Mouse (Mus musculus): Measurements from ENCODE around the gene Pde7b. TPM values are rescaled to one million over a fixed set of nuclear protein-coding genes. Genes with fewer than 3 reads are reported as not detected.

Pde7b gene
- polyA plus RNA-seq, 1 experiment from 2014 or later = 1.00 TPM

DNA sequence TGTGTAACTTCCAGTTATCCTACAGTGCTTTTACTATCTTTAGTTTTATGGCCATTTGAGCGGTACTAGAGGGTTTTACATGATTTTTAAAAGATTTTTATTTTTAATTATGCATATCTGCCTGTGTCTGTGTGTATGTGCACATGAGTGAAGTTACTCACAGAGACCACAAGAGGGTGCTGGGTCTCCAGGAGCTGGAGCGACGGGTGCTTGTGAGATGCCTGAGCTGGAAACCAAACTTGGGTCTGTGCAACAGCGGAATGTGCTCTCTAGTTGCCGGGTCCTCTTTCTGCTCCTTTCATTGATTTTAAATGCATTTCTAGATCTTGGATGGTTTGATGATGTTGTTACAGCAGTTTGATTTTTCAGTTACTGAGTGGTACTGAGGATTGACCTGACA, 352.8 kb downstream of the Pde7b start:
- no peak for DNase-seq (ENCODE audit: low spot score)
- peaks cover 9% of the 10 kb centered on the region; the same call in 1 of the 2 replicates for H3K9me3 ChIP-seq (replicated peaks)
- no peak overlapping the region for H3K4me3 ChIP-seq
- no peaks in the 10 kb centered on the region for H3K4me1 ChIP-seq
- no peaks in the 10 kb centered on the region for H3K36me3 ChIP-seq
- 92% methylated on average over 5 of the region's 5 CpGs for WGBS
- H3K27ac ChIP-seq (replicated peaks) = no peak overlapping the region
- H3K27me3 ChIP-seq (ENCODE audit: low read depth, poor library complexity, severe bottlenecking) = no peaks in the 10 kb centered on the region

DNA sequence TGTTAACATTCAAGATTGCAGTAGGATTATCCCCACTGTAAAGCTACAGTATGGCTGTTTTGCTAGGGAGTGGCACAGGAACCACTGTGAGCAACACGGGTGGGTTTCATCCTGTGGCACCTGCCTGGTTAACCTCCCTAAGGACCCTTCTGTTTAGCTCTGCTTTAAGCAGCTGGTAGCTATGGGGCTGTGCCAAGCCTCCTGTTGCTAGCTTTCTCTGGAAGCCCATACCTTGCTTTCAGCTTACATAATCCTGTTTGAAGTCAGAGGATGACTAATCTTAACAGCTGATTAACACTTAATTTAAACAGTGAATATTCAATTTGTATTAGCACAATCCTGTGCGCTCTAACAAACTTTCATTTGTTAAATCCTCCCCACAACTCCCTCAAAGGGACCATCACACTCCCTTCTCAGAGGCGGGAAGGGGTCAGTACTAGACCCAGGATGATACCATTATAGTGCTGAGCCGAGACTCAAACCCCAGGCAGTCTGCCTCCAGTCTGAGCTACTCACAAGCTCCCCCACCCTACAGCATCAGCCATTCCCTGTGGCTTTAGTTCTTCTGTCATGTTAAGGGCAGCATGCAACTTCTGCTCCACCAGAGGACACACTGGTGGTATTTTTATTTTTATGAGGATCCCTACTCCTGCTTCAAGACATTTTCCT, 362.3 kb downstream of the Pde7b start:
- H3K9me3 ChIP-seq (replicated peaks) = peaks cover 8% of the 10 kb centered on the region; the same call in 1 of the 2 replicates
- no peaks in the 10 kb centered on the region for H3K27me3 ChIP-seq (ENCODE audit: low read depth, poor library complexity, severe bottlenecking)
- H3K36me3 ChIP-seq = peaks cover 28% of the 10 kb centered on the region
- 73% methylated on average over 4 of the region's 4 CpGs for WGBS
- H3K27ac ChIP-seq (replicated peaks) = no peak overlapping the region
- H3K4me3 ChIP-seq = no peak overlapping the region
- H3K4me1 ChIP-seq = no peaks in the 10 kb centered on the region
- DNase-seq (ENCODE audit: low spot score) = no peak

DNA sequence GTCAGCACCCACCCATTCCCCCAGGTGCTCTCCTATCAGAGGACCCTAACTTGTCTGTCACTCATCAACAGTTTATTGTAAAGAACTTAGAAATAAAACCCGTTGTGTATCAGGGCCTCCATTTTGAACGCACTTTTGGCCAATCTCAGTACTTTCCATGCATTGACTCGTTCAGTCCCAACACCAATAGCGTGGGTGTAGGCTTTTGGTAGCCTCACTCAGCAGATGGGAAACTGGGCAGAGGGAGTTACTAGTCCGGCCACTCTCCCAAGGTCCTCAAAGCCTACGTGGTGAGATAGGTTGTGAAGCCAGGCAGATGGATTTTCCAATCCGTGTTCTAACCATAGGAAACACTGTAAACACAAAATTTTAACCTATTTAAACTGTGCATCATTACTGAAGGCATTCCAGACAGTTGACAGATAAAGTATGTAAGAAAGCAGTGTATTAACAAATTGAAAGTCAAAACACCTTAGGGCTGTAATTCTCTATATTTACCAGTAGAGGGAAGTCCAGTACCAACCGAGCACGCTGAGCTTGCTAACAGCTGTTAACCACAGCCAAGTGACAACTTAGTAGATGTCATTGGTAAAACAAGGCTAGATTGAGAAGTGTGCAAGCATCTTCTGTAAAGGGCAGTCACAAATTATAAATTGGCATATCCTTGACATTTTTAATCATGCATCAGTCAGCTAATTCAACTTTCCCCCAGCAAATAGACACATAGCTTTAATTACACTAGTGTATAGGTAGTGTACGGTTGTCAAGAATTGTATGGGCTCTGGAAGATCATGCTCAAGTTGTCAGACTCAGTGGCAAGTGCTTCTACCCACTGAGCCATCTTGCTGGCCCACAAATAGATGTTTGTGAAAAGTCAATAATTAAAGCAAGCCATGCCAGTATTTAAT, 363.1 kb downstream of the Pde7b start:
- no peak for DNase-seq (ENCODE audit: low spot score)

DNA sequence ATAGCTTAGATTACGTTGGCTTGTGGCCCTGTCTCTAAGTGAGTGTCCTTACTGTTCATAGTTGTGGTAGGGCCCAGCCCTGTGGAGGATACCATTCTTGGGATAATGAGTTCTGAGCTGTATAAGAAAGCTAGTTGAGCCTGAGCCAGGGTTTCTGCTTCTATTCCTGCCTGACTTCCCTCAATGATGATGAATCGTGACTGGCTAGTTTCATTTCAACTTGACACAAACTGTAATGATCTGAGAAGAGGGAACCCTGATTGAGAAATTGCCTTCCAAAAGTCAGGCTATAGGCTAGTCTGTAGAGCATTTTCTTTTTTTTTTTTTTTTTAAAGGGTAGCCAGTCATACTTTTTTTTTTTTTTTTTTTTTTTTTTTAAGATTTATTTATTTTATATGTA, 376.0 kb downstream of the Pde7b start:
- H3K4me3 ChIP-seq = peak overlapping the region; percentile 79; the same call in 1 of the 2 replicates
- H3K27me3 ChIP-seq (ENCODE audit: low read depth, poor library complexity, severe bottlenecking) = no peaks in the 10 kb centered on the region
- peaks cover 15% of the 10 kb centered on the region for H3K4me1 ChIP-seq
- H3K27ac ChIP-seq (replicated peaks) = no peak overlapping the region
- WGBS = 94% methylated on average over 2 of the region's 2 CpGs
- peaks cover 39% of the 10 kb centered on the region for H3K36me3 ChIP-seq
- H3K9me3 ChIP-seq (replicated peaks) = no peaks in the 10 kb centered on the region
- no peak for DNase-seq (ENCODE audit: low spot score)

More for the DNA sequence above, 363.1 kb downstream of the Pde7b start:
- H3K4me3 ChIP-seq = no peak overlapping the region
- no peaks in the 10 kb centered on the region; the same call in 1 of the 2 replicates for H3K9me3 ChIP-seq (replicated peaks)
- H3K36me3 ChIP-seq = peaks cover 36% of the 10 kb centered on the region
- H3K4me1 ChIP-seq = no peaks in the 10 kb centered on the region
- 67% methylated on average over 10 of the region's 10 CpGs for WGBS
- no peak overlapping the region for H3K27ac ChIP-seq (replicated peaks)
- no peaks in the 10 kb centered on the region for H3K27me3 ChIP-seq (ENCODE audit: low read depth, poor library complexity, severe bottlenecking)

Other genes starting within 250 kb of the Pde7b start
- 17.8 and 21.0 TPM in 2 replicates for gene Ahi1, start 227.5 kb upstream of the Pde7b start, polyA plus RNA-seq (2016; fragmentation: Nextera tagmentation; extraction: Ambion mirVana)

Measured in midbrain, embryonic 10.5 days (tissue).